Mouse (Mus musculus) adrenal gland, postnatal 10 days (tissue): ENCODE results near the gene Vmn1r193. TPM values are rescaled to one million over a fixed set of nuclear protein-coding genes. Genes with fewer than 3 reads are reported as not detected.
"Not testable (repeated sequence)": the region's sequence is repeated elsewhere in the genome, so short reads cannot be mapped to it uniquely, and the experiment has no call there.

ENCODE experiments used
- DNase-seq: peaks from one replicate; pipeline ENCODE4 v3.0.0; 2021; ENCODE audit warnings: mixed read lengths
- long read RNA-seq, 2 experiments: library from polyadenylated mRNA; stranded (forward); transcript quantifications; one replicate each; pipeline ENCODE4 v2.0.0; 2021
- microRNA-seq: library from miRNA; unstranded; fragments of <30 nt; microRNA quantifications from one replicate; pipeline ENCODE4 v1.2.0, GENCODE M21; 2021
- total RNA-seq, 2 experiments: library from RNA; stranded (reverse); gene quantifications; 2 replicates each; pipeline ENCODE4 v1.2.3; 2021

The Vmn1r193 gene
- not detected for total RNA-seq
- long read RNA-seq, experiment 1: 0 reads
- long read RNA-seq, experiment 2: 0 reads

- not testable (repeated sequence) for DNase-seq
These were observed at the start of gene Vmn1r193 for GRCm38 (mm10) chr13:22223060-22223459. TSS of gene Vmn1r193 (minus strand) at chr13:22223160.

GRCm38 (mm10) chr13:22271721-22272120 lies 48.8 kb upstream of the Vmn1r193 start:
- no peak for DNase-seq

DNA sequence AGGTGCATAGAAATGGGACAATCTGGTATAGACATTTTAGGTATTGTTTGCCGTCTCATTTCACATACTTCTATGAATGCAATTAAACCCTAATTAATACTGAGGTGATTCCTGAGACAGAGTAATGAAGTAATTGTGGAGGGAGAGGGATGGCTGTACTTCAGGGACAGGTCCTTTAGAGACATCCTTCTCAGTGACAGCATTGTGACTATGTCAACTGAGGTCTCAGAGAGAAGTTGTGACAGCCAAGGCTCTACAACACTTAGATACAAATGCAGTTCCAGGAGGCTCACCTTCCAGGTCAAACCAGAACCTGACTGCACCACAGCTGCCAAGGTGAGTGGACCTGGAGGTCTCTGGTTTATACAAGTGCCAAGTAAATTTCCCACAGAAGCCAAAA lies 47.3 kb upstream of the Vmn1r193 start, which contains the start of gene Vmn1r195:
Gene Vmn1r195, plus strand, starts transcription at position 301 of the 400 bp plus-strand sequence.
- DNase-seq: not testable (repeated sequence)

DNA sequence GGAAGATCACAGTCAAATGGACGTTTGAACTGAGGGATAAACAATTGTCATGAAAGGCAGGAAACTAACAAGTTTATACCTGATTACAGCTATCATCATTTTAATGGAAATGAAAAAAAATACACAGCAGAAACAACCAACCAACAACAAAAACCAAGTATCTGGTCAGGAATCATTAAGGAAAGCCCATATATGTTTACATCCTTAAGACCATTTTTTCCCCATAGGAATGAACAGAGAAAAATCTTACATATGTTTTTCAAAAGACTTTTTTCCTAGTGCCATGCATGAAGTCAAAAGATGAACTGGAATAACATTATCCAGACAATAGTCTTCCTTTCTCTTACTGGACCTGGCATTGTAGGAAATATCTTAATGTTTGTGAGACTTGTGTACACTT lies 21.0 kb upstream of the Vmn1r193 start, which contains the start of gene Vmn1r194:
Gene Vmn1r194, plus strand, starts transcription at position 301 of the 400 bp plus-strand sequence.
- no peak for DNase-seq

DNA sequence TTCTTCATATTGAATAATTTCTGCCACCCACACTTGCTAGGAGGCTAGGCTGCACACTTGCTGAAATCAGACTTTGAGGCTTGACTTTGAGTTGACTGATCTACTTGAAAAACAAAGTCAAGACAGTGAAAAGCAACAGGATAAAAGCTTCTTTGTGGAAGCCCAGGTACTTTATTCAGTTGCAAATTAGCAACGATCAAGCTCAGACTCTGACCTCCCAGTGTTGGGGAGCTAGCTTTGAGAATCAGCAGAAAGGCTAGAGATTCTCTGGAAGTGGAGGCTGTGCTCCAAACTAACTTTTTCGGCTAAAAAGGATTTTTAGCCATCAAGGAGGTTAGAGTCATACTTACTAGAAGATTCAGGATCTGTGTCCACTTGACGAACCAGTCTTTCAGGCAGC lies 30.2 kb downstream of the Vmn1r193 start:
- not testable (repeated sequence) for DNase-seq

- DNase-seq: no peak
These were observed 31.9 kb downstream of the Vmn1r193 start, which contains the start of gene Vmn1r192 for GRCm38 (mm10) chr13:22191041-22191440. TSS of gene Vmn1r192 (minus strand) at chr13:22191141.

DNA sequence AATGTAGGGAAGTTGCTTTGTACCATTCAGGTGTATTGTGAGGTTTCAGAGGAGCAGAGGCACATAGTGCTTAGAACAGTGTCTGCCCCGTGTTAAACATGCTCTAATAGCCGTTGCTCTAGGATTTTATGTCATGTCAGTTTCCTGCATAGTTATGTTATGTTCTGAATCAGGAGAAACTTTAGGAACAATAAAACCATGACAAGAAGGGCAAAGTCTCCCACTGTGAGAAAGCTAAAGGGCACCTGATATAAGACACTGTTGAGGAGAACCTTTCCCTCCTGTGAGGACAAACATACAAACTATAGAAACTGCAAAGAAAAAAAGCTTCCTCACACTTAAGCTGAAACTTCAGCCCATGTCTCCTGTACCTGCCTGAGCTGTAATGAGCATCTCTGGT lies 32.6 kb downstream of the Vmn1r193 start:
- no peak for DNase-seq

DNA sequence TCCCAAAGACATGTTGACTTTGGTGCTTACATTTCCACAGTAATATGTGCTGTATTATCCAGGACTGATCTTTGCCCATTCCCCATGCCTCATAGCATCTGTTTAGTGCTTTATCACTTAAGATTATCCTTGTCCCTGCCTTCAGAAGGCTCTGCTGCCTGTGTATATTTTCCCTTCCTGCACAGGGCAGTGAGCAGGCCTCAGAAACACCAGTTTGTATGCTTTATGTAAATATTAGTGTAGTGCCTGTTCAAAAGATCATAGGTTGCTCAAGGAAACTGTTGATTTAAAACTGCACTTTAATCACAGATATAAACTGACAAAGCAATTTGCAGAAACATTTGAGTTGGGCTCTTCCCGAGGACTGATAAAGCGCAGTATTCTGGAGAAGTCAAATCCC lies 33.6 kb downstream of the Vmn1r193 start:
- no peak for DNase-seq

DNA sequence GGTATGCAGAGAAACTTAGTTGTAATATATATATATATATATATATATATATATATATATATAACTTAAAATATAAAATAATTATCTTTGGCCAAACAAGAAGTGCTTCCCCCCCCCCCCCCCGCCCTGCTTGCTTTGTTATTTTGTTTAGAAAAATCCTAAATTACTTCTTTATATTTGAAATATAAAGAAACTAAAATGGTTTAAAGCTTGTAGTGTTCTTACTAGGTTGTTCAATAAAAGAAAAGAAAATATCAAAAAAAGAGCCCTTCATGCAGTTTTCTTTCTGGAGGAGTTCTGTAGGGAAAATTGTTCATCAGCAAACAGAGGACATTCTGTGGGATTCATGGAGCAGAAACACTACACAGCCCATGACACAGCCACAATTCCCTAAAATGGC lies 39.1 kb downstream of the Vmn1r193 start, which contains the start of gene Vmn1r191:
Gene Vmn1r191, minus strand, starts transcription at position 101 of the 400 bp plus-strand sequence.
- no peak for DNase-seq

GRCm38 (mm10) chr13:22168416-22168815 lies 54.5 kb downstream of the Vmn1r193 start:
- DNase-seq: no peak

Small RNAs within 50 kb of the gene (microRNA-seq; reads per million reads assigned to microRNA genes)
- gene Gm23282 (not detected), gene Gm25084 (not detected)

Other genes starting within 250 kb of the Vmn1r193 start
- not detected for gene Pom121l2, start 242.0 kb downstream of the Vmn1r193 start, total RNA-seq
- gene Prss16, start 213.4 kb downstream of the Vmn1r193 start, total RNA-seq: not detected
- 100 to 1,000 TPM; 239 to 319 TPM for gene Hist1h2ah, start 187.6 kb downstream of the Vmn1r193 start, total RNA-seq
- 100 to 1,000 TPM; 299 to 338 TPM for gene Hist1h2bk, start 187.3 kb downstream of the Vmn1r193 start, total RNA-seq
- gene Hist1h4i, start 181.8 kb downstream of the Vmn1r193 start, total RNA-seq: 100 to 1,000 TPM; 136 to 154 TPM
- 100 to 1,000 TPM; 237 to 260 TPM for gene Hist1h2ag, start 180.2 kb downstream of the Vmn1r193 start, total RNA-seq
- 100 to 1,000 TPM; 170 to 209 TPM for gene Hist1h2bj, start 179.9 kb downstream of the Vmn1r193 start, total RNA-seq
- not detected for gene Vmn1r188, start 138.7 kb downstream of the Vmn1r193 start, total RNA-seq
- not detected for gene Vmn1r189, start 117.3 kb downstream of the Vmn1r193 start, total RNA-seq
- not detected for gene Vmn1r191, start 39.2 kb downstream of the Vmn1r193 start, total RNA-seq
- not detected for gene Vmn1r192, start 32.0 kb downstream of the Vmn1r193 start, total RNA-seq
- not detected for gene Vmn1r194, start 21.1 kb upstream of the Vmn1r193 start, total RNA-seq
- not detected for gene Vmn1r195, start 47.4 kb upstream of the Vmn1r193 start, total RNA-seq
- not detected for gene Vmn1r196, start 66.8 kb upstream of the Vmn1r193 start, total RNA-seq
- not detected for gene Vmn1r197, start 101.4 kb upstream of the Vmn1r193 start, total RNA-seq
- not detected for gene Vmn1r198, start 127.2 kb upstream of the Vmn1r193 start, total RNA-seq
- not detected for gene Vmn1r199, start 156.7 kb upstream of the Vmn1r193 start, total RNA-seq
- gene Vmn1r200, start 167.2 kb upstream of the Vmn1r193 start, total RNA-seq: not detected
- not detected for gene Vmn1r201, start 248.8 kb upstream of the Vmn1r193 start, total RNA-seq